Mouse (Mus musculus): ENCODE results near the gene Smarcb1.
A peak's percentile ranks its signal among the peaks of the same experiment; 100 is the strongest.

Gene Smarcb1

DNA sequence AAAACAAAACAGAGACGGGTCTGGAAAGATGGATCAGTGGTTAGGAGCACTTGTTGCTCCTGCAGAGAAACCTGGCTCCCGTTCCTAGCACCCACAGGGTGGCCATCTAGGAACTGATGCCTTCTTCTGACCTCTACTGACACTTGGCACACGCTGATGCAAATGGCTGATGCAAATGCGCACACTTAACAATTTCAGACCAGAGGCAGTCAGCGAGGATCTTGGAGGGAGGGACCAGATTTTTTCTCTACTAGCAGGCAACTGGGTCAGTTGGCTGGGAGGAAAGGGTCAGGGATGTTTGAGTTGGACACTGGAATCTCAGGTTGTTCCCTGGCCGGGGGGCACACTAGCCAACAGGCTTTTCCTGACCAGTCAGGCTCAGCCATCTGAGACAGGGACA lies 11.5 kb upstream of the Smarcb1 start, which contains the start of gene Chchd10:
Gene Chchd10, plus strand, starts transcription at position 240 of the 400 bp plus-strand sequence.
- DNase-seq (ENCODE audit: low spot score) = no peak

- DNase-seq (ENCODE audit: low spot score) = peak; percentile 72
Measured at GRCm38 (mm10) chr10:75932081-75932678, 10.8 kb upstream of the Smarcb1 start.

DNA sequence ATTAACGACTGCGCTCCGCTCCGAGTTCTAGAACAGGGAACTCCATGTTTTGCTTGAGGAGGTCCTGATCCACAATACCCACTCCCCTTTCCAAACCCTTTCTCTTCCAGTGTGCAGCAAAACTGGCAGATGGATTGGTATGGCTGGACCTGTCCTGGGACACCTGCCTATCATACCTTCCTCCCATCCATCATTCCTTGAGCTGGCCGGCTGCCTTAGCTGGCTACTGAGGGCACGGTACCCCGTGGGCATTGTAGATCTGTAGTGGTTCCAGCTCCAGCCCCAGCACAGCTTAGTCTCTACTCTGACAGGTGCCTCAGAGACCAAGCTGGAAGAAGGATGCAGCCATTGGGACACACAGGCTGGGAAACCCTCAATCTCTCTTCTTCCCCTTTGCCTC lies 9.9 kb upstream of the Smarcb1 start:
- no peak for DNase-seq (ENCODE audit: low spot score)

DNA sequence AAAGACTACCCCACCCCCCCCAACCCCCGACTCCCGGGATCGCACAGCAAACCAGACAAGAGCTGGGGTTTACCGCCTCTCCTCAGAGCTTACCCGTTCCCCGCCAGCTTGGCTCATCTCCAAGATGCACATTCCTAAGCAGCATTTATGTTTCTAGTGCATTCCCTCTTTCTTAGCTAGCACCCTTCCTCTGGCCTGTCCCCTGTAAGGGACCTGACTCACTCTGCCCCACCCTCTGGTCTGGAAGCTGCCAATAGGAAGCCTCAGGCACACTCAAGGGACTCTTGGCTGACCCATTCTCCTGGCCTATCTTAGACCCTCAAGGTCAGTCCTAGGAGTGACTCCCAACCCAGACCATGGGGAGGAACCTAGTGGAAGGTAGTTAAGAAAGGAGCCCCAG lies 8.9 kb upstream of the Smarcb1 start:
- peak; percentile 26 for DNase-seq (ENCODE audit: low spot score)

GRCm38 (mm10) chr10:75926396-75926795 lies 5.0 kb upstream of the Smarcb1 start:
- DNase-seq (ENCODE audit: low spot score) = no peak

DNA sequence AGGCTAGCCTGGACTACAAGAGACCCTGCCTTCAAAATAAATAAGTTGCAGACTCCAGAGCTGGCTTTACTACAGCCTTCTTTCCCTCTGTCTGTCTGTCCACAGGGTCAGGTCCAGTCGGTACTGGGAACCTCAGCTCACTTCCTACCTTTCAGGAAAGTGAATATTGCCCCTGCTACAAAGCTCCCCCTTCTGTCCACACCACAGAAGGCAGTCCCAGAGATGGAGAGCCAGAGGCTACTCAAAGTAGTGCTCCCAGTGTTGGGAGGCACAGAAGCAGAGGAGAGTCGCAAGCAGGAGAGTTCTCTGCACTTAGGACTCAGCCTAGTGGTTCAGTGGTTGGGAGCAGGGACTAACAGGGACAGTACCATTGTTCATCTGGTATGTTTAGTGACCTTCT lies 2.9 kb upstream of the Smarcb1 start:
- DNase-seq (ENCODE audit: low spot score) = no peak

GRCm38 (mm10) chr10:75921726-75922560 lies 526 bp upstream of the Smarcb1 start:
- DNase-seq (ENCODE audit: low spot score) = no peak

GRCm38 (mm10) chr10:75919026-75919425 lies 2.4 kb downstream of the Smarcb1 start:
- no peak for DNase-seq (ENCODE audit: low spot score)

- DNase-seq (ENCODE audit: low spot score) = no peak
Measured at GRCm38 (mm10) chr10:75916840-75917239, 4.6 kb downstream of the Smarcb1 start.

DNA sequence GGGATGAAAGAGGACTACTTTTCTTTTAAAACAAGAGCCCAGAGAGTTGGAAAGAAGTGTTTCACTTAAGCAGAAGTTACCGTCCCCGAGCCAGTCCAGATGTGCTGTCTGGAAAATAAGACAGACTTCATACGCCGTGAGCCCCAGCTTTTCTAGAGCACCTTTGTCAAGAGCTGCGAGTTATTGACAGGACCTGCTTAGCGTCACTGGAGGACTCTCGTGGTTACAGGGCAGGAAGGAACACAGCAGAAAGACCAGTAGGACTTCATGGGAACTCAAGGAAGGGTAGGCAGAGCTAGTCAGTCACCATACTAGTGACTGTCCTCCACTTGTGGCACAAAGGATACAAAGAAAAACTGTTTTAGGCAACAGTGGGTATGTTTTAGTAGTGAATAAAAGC lies 5.9 kb downstream of the Smarcb1 start:
- DNase-seq (ENCODE audit: low spot score) = no peak

DNA sequence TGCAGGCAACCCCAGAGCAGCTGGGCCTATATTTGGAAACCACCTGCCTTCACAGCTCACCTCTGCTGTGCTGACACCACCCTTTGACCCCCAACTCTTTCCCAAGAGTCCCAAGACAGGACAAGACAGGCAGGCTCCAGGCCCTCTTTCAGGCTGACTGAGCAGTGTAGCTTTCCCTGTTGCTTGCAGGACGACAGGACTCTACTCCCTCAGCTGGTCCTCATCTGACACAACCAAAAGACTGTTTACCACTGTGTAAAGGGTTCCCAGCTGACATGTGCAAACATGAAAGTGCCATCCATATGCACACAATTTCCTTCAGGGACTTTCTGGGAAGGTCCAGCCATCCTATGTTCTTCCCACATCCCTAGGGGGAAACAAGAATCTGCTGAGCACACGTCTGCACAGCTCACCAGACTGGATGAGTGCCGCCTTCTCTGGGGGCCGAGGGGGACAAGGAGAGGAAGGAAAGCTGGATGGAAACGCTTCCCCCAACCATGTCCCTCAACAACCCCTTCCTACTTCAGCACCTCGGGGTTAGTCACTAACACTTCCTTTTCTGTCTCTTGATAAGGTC lies 8.3 kb downstream of the Smarcb1 start:
- DNase-seq (ENCODE audit: low spot score) = peak; percentile 38

DNA sequence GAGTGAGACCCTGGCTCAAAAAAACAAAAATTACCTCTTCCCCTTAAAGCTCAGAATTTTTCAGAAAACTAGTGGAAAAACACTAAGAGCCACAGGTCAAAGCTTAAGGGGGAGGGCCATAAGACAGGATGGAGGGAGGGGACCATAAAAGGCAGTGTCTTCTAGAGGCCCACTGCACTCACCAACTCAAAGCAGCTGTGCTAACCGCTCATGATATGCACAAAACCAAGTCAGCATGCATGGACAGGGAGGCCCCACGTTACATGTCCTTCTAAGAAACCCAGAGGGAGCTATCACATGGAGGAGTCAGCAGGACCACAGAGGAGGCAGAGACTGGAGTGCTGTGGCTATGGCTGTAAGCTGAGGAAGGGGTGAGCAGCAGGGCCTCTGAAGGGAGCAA lies 10.7 kb downstream of the Smarcb1 start:
- DNase-seq (ENCODE audit: low spot score) = no peak

GRCm38 (mm10) chr10:75906882-75907281 lies 14.5 kb downstream of the Smarcb1 start:
- no peak for DNase-seq (ENCODE audit: low spot score)

DNA sequence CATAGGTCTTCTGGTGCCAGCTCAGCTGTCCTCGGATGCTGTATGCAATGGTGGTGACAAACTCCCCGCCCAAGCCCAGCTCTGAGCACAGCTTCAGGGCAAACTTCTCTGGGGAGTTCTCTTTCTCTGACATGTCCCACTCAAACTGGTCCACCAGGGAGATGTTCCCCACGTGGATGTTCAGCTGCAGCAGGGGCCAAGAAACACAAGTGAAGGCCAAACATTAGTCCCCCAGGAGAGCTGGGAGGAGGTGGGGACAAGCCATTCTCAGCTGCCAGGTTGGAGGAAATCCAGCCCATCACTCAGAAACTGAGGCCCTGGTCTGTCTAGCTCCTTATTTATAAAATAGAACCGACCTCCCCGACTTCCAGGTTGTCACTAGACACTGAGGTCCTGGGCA lies 17.0 kb downstream of the Smarcb1 start:
- DNase-seq (ENCODE audit: low spot score) = no peak

- peak; percentile 26 for DNase-seq (ENCODE audit: low spot score)
Measured at GRCm38 (mm10) chr10:75898846-75899245, 22.6 kb downstream of the Smarcb1 start.

GRCm38 (mm10) chr10:75898039-75898564 lies 23.3 kb downstream of the Smarcb1 start:
- no peak for DNase-seq (ENCODE audit: low spot score)

DNA sequence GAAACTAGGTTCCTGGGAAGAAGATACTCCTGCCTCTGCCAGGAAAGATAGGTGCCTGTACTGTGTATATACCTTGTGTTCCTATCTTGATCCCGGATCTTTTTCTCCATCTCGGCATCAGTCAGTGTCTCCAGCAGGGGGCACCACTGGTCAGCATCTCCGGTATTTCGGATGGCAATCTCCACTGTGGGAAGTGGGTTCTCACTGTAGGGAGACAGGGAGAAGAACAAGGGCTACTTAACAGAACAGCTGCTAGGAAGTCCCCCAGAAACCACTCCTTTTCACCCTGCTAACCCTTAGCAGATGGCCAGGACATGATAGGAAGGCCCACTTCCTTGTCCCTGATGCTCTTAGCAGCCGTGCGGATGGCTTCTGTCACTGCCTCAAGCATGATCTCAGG lies 24.0 kb downstream of the Smarcb1 start:
- no peak for DNase-seq (ENCODE audit: low spot score)

- no peak for DNase-seq (ENCODE audit: low spot score)
Measured at GRCm38 (mm10) chr10:75896208-75896607, 25.2 kb downstream of the Smarcb1 start.

GRCm38 (mm10) chr10:75895730-75896129 lies 25.7 kb downstream of the Smarcb1 start:
- DNase-seq (ENCODE audit: low spot score) = no peak

GRCm38 (mm10) chr10:75894601-75895000 lies 26.8 kb downstream of the Smarcb1 start:
- no peak for DNase-seq (ENCODE audit: low spot score)

- DNase-seq (ENCODE audit: low spot score) = peak; percentile 97
Measured at GRCm38 (mm10) chr10:75893089-75893750, 28.2 kb downstream of the Smarcb1 start, which contains the start of gene Derl3. Gene Derl3 (plus strand): TSS chr10:75893413.

- no peak for DNase-seq (ENCODE audit: low spot score)
Measured at GRCm38 (mm10) chr10:75889406-75890153, 31.8 kb downstream of the Smarcb1 start.
